Mouse (Mus musculus) lung, embryonic 15.5 days (tissue): ENCODE measurements around the gene Gpr55. TPM values are rescaled to one million over a fixed set of nuclear protein-coding genes. Genes with fewer than 3 reads are reported as not detected.
"Not testable (repeated sequence)": the region's sequence is repeated elsewhere in the genome, so short reads cannot be mapped to it uniquely, and the experiment has no call there.

Source experiments
- ATAC-seq: fragments of 200-750 bp; cut with Nextera tagmentation; 2 replicates; pipeline ENCODE4 v1.8.0; 2017; ENCODE audit warnings: moderate number of reproducible peaks, borderline replicate concordance; ENCODE audit not compliant: low FRiP score, low TSS enrichment; ENCODE audit errors: extremely low read depth
- H3K27ac ChIP-seq: fragments of 300-500 bp; sonication (generic); 2 replicates; pipeline ENCODE4 v1.5.1; 2015; ENCODE audit warnings: moderate library complexity, mild to moderate bottlenecking, inconsistent platforms
- H3K27me3 ChIP-seq: fragments of 300-500 bp; sonication (generic); 2 replicates; pipeline ENCODE4 v1.6.1; 2015; ENCODE audit warnings: inconsistent platforms
- H3K36me3 ChIP-seq: fragments of 300-500 bp; sonication (generic); 2 replicates; pipeline ENCODE4 v1.6.1; 2015; ENCODE audit warnings: inconsistent platforms
- H3K4me1 ChIP-seq: fragments of 300-500 bp; sonication (generic); 2 replicates; pipeline ENCODE4 v1.6.1; 2015; ENCODE audit warnings: inconsistent platforms
- H3K4me2 ChIP-seq: fragments of 300-500 bp; sonication (generic); 2 replicates; pipeline ENCODE4 v1.6.1; 2015; ENCODE audit warnings: inconsistent platforms, mild to moderate bottlenecking, moderate library complexity
- H3K4me3 ChIP-seq: fragments of 300-500 bp; sonication (generic); 2 replicates; pipeline ENCODE4 v1.5.1; 2015; ENCODE audit warnings: mild to moderate bottlenecking, inconsistent platforms
- H3K9ac ChIP-seq: fragments of 300-500 bp; sonication (generic); 2 replicates; pipeline ENCODE4 v1.6.1; 2015; ENCODE audit warnings: inconsistent platforms
- H3K9me3 ChIP-seq: fragments of 300-500 bp; sonication (generic); 2 replicates; pipeline ENCODE4 v1.6.1; 2016; ENCODE audit warnings: inconsistent platforms
- WGBS: fragments of 180-500 bp; shearing (Covaris S2); methylation state at CpG from one replicate; pipeline ENCODE4 v1.1.7; 2015; 5-methylcytosine and 5-hydroxymethylcytosine counted together
- polyA plus RNA-seq: library from polyadenylated mRNA; unstranded; fragments of >200 nt; fragmentation: Nextera tagmentation; extraction: Ambion mirVana; gene quantifications from 2 replicates; pipeline ENCODE4 v1.2.1, GENCODE M21; 2015

The Gpr55 gene
- 0.09 TPM in 1 of 2 replicates, not detected in the other for polyA plus RNA-seq

- Histone ChIP-seq H3K9me3 (no peaks in the 10 kb centered on the region), H3K27me3 (no peaks in the 10 kb centered on the region), H3K9ac (no peak within 1 kb of the TSS), H3K4me2 (no peak within 1 kb of the TSS), H3K4me3 (no peak within 1 kb of the TSS), H3K36me3 (no peaks in the 10 kb centered on the region), H3K4me1 (no peaks in the 10 kb centered on the region), H3K27ac (no peak within 1 kb of the TSS)
- WGBS, result 62% methylated on average over 5 of the region's 5 CpGs
- ATAC-seq, result no peak
Measured at GRCm38 (mm10) chr1:85960873-85961272, at the start of gene Gpr55. Gpr55 (minus strand) TSS chr1:85961007.

- H3K4me3 ChIP-seq, result no peak overlapping the region
- no peak for ATAC-seq
Measured at GRCm38 (mm10) chr1:86007778-86008177, 47.0 kb upstream of the Gpr55 start.

GRCm38 (mm10) chr1:86006040-86006439 is 45.2 kb upstream of the Gpr55 start:
- no peaks in the 10 kb centered on the region for H3K36me3 ChIP-seq
- H3K4me1 ChIP-seq, result no peaks in the 10 kb centered on the region
- H3K27ac ChIP-seq, result no peak overlapping the region
- WGBS, result 84% methylated on average over 6 of the region's 6 CpGs
- H3K27me3 ChIP-seq, result no peaks in the 10 kb centered on the region
- H3K4me3 ChIP-seq, result no peak overlapping the region
- no peak overlapping the region for H3K4me2 ChIP-seq
- ATAC-seq, result no peak
- no peaks in the 10 kb centered on the region for H3K9me3 ChIP-seq
- no peak overlapping the region for H3K9ac ChIP-seq

More at GRCm38 (mm10) chr1:86007778-86008177, 47.0 kb upstream of the Gpr55 start:
- no peaks in the 10 kb centered on the region for H3K4me1 ChIP-seq
- no peaks in the 10 kb centered on the region for H3K36me3 ChIP-seq
- peak overlapping the region; percentile 32 for H3K4me2 ChIP-seq
- under 1% methylated on average over 7 of the region's 7 CpGs for WGBS
- H3K27ac ChIP-seq, result no peak overlapping the region
- no peak overlapping the region for H3K9ac ChIP-seq
- H3K9me3 ChIP-seq, result no peaks in the 10 kb centered on the region
- H3K27me3 ChIP-seq, result no peaks in the 10 kb centered on the region

GRCm38 (mm10) chr1:86005540-86005939 is 44.7 kb upstream of the Gpr55 start:
- Histone ChIP-seq H3K4me3 (no peak overlapping the region), H3K27me3 (no peaks in the 10 kb centered on the region), H3K9me3 (no peaks in the 10 kb centered on the region), H3K9ac (no peak overlapping the region), H3K27ac (no peak overlapping the region), H3K4me2 (no peak overlapping the region), H3K4me1 (no peaks in the 10 kb centered on the region), H3K36me3 (no peaks in the 10 kb centered on the region)
- ATAC-seq, result no peak
- WGBS, result 80% methylated on average over 10 of the region's 10 CpGs

- Histone ChIP-seq H3K27me3 (no peaks in the 10 kb centered on the region), H3K4me3 (no peak overlapping the region), H3K9me3 (no peaks in the 10 kb centered on the region), H3K27ac (no peak overlapping the region), H3K9ac (no peak overlapping the region), H3K4me1 (no peaks in the 10 kb centered on the region), H3K4me2 (no peak overlapping the region), H3K36me3 (no peaks in the 10 kb centered on the region)
- 77% methylated on average over 18 of the region's 18 CpGs for WGBS
- ATAC-seq, result no peak
Measured at GRCm38 (mm10) chr1:85999853-86000570, 39.2 kb upstream of the Gpr55 start.

- no peak for ATAC-seq
- Histone ChIP-seq H3K27me3 (no peaks in the 10 kb centered on the region), H3K4me2 (no peak overlapping the region), H3K4me1 (no peaks in the 10 kb centered on the region), H3K9me3 (no peaks in the 10 kb centered on the region), H3K4me3 (no peak overlapping the region), H3K36me3 (no peaks in the 10 kb centered on the region), H3K9ac (no peak overlapping the region), H3K27ac (no peak overlapping the region)
- WGBS, result 72% methylated on average over 4 of the region's 4 CpGs
Measured at GRCm38 (mm10) chr1:85998012-85998411, 37.2 kb upstream of the Gpr55 start.

- no peak overlapping the region for H3K4me3 ChIP-seq
- no peak for ATAC-seq
- H3K4me1 ChIP-seq, result no peaks in the 10 kb centered on the region
- H3K27me3 ChIP-seq, result no peaks in the 10 kb centered on the region
- no peaks in the 10 kb centered on the region for H3K36me3 ChIP-seq
- no peak overlapping the region for H3K27ac ChIP-seq
- H3K4me2 ChIP-seq, result no peak overlapping the region
- 86% methylated on average over 1 of the region's 1 CpGs for WGBS
- no peak overlapping the region for H3K9ac ChIP-seq
- H3K9me3 ChIP-seq, result no peaks in the 10 kb centered on the region
Measured at GRCm38 (mm10) chr1:85997221-85997620, 36.4 kb upstream of the Gpr55 start.

GRCm38 (mm10) chr1:85993541-85993940 is 32.7 kb upstream of the Gpr55 start:
- 76% methylated on average over 3 of the region's 4 CpGs for WGBS
- ATAC-seq, result no peak
- H3K27ac ChIP-seq, result no peak overlapping the region
- H3K36me3 ChIP-seq, result no peaks in the 10 kb centered on the region
- no peak overlapping the region for H3K9ac ChIP-seq
- H3K4me1 ChIP-seq, result no peaks in the 10 kb centered on the region
- no peak overlapping the region for H3K4me2 ChIP-seq
- H3K9me3 ChIP-seq, result no peaks in the 10 kb centered on the region
- no peak overlapping the region for H3K4me3 ChIP-seq
- H3K27me3 ChIP-seq, result no peaks in the 10 kb centered on the region

- Histone ChIP-seq H3K9me3 (no peaks in the 10 kb centered on the region), H3K9ac (no peak overlapping the region), H3K36me3 (no peaks in the 10 kb centered on the region), H3K4me1 (no peaks in the 10 kb centered on the region), H3K4me2 (no peak overlapping the region), H3K27ac (no peak overlapping the region), H3K4me3 (no peak overlapping the region), H3K27me3 (no peaks in the 10 kb centered on the region)
- 71% methylated on average over 9 of the region's 9 CpGs for WGBS
- no peak for ATAC-seq
Measured at GRCm38 (mm10) chr1:85992175-85992574, 31.4 kb upstream of the Gpr55 start.

- not testable (repeated sequence) for ATAC-seq, H3K9ac ChIP-seq
- 81% methylated on average over 4 of the region's 4 CpGs for WGBS
Measured at GRCm38 (mm10) chr1:85988882-85989281, 28.1 kb upstream of the Gpr55 start.

GRCm38 (mm10) chr1:85988351-85988750 is 27.5 kb upstream of the Gpr55 start:
- Histone ChIP-seq H3K4me1 (no peaks in the 10 kb centered on the region), H3K4me2 (no peak overlapping the region), H3K4me3 (no peak overlapping the region), H3K27ac (no peak overlapping the region), H3K9me3 (no peaks in the 10 kb centered on the region), H3K9ac (no peak overlapping the region), H3K27me3 (no peaks in the 10 kb centered on the region), H3K36me3 (no peaks in the 10 kb centered on the region)
- no peak for ATAC-seq
- WGBS, result 53% methylated on average over 4 of the region's 4 CpGs

More at GRCm38 (mm10) chr1:85988882-85989281, 28.1 kb upstream of the Gpr55 start:
- H3K4me1 ChIP-seq, H3K9me3 ChIP-seq, H3K36me3 ChIP-seq, H3K27ac ChIP-seq, H3K4me2 ChIP-seq, H3K4me3 ChIP-seq, H3K27me3 ChIP-seq: not testable (repeated sequence)

- Histone ChIP-seq H3K4me2 (no peak overlapping the region), H3K4me1 (no peaks in the 10 kb centered on the region), H3K9me3 (no peaks in the 10 kb centered on the region), H3K9ac (no peak overlapping the region), H3K27ac (no peak overlapping the region), H3K36me3 (no peaks in the 10 kb centered on the region), H3K4me3 (no peak overlapping the region), H3K27me3 (no peaks in the 10 kb centered on the region)
- no peak for ATAC-seq
- 70% methylated on average over 3 of the region's 3 CpGs for WGBS
Measured at GRCm38 (mm10) chr1:85985784-85986183, 25.0 kb upstream of the Gpr55 start.
